Mouse (Mus musculus) thymus, adult 2 months (tissue): Measurements from ENCODE around the gene Slc13a1.

ENCODE experiments used
- CTCF ChIP-seq: fragments of 200-500 bp; IDR thresholded peaks from 2 replicates; pipeline ENCODE4 v1.5.1; 2012; ENCODE audit warnings: mild to moderate bottlenecking, control low read depth, low read length, moderate library complexity, borderline replicate concordance; ENCODE audit not compliant: control insufficient read depth, poor library complexity, insufficient read depth; ENCODE audit errors: extremely low read depth
- POLR2A ChIP-seq: fragments of 200-500 bp; IDR thresholded peaks from 2 replicates; pipeline ENCODE4 v1.6.1; 2012; ENCODE audit warnings: mild to moderate bottlenecking, low read length, control low read depth, moderate library complexity; ENCODE audit not compliant: control insufficient read depth, poor library complexity, insufficient read depth; ENCODE audit errors: extremely low read depth

DNA sequence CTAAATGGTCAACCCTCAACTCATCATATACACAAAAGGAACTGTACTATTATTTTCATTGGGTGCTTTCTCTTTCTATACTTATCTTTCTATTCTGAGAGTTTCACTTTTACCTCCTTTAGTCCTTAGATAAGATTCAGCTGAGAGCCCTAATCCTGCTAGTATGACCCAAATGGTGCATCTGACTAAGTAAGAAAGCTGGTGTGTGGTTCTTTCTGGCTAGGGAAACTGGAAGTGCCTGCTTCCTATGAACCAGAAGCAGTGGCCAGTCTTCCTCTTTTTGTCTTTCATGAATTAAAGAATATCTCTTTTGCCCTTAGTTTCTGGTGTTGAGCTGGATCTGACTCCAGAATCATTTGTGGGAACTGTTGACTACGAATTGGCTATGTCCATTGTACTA is 8.1 kb downstream of the Slc13a1 start:
- TF ChIP-seq CTCF: no peak
- TF ChIP-seq POLR2A: no peak
